Mouse (Mus musculus) stomach, embryonic 14.5 days (tissue): ENCODE results near the gene Plac9a. TPM values are rescaled to one million over a fixed set of nuclear protein-coding genes. Genes with fewer than 3 reads are reported as not detected.

ENCODE experiments used
- ATAC-seq: fragments of 200-750 bp; cut with Nextera tagmentation; 2 replicates; pipeline ENCODE4 v1.8.0; 2017; ENCODE audit warnings: low read depth, moderate TSS enrichment; ENCODE audit not compliant: insufficient number of reproducible peaks, insufficient read depth, low FRiP score
- H3K27ac ChIP-seq: fragments of 300-500 bp; sonication (generic); 2 replicates; pipeline ENCODE4 v1.5.1; 2014; ENCODE audit warnings: mild to moderate bottlenecking, low read length, moderate library complexity, mixed read lengths
- H3K27me3 ChIP-seq: fragments of 300-500 bp; sonication (generic); 2 replicates; pipeline ENCODE4 v1.6.1; 2014; ENCODE audit warnings: low read length, control low read depth, mixed read lengths; ENCODE audit not compliant: control insufficient read depth, insufficient read depth
- H3K36me3 ChIP-seq: fragments of 300-500 bp; sonication (generic); 2 replicates; pipeline ENCODE4 v1.6.1; 2014; ENCODE audit warnings: mild to moderate bottlenecking, control low read depth, low read length, moderate library complexity, mixed read lengths; ENCODE audit not compliant: control insufficient read depth, insufficient read depth
- H3K4me1 ChIP-seq: fragments of 300-500 bp; sonication (generic); 2 replicates; pipeline ENCODE4 v1.6.1; 2014; ENCODE audit warnings: low read length, control low read depth, mixed read lengths; ENCODE audit not compliant: control insufficient read depth, insufficient read depth
- H3K4me2 ChIP-seq: fragments of 300-500 bp; sonication (generic); replicated peaks from 2 replicates; pipeline ENCODE4 v1.6.1; 2014; ENCODE audit warnings: low read depth, low read length, control low read depth
- H3K4me3 ChIP-seq: fragments of 300-500 bp; sonication (generic); 2 replicates; pipeline ENCODE4 v1.5.1; 2014; ENCODE audit warnings: low read depth, low read length, control low read depth
- H3K9ac ChIP-seq: fragments of 300-500 bp; sonication (generic); replicated peaks from 2 replicates; pipeline ENCODE4 v1.6.1; 2014; ENCODE audit warnings: low read depth, mild to moderate bottlenecking, control low read depth, low read length, moderate library complexity, mixed read lengths
- H3K9me3 ChIP-seq: fragments of 300-500 bp; sonication (generic); 2 replicates; pipeline ENCODE4 v1.6.1; 2016; ENCODE audit warnings: low read depth, low read length, control low read depth; ENCODE audit not compliant: control insufficient read depth
- WGBS: fragments of 180-500 bp; shearing (Covaris S2); extraction: QIAGEN DNeasy Blood & Tissue Kit; methylation state at CpG from one replicate; pipeline ENCODE4 v1.1.7; 2014; 5-methylcytosine and 5-hydroxymethylcytosine counted together
- polyA plus RNA-seq: library from polyadenylated mRNA; unstranded; fragments of >200 nt; fragmentation: Nextera tagmentation; extraction: Ambion mirVana; gene quantifications from 2 replicates; pipeline ENCODE4 v1.2.1, GENCODE M21; 2014

Gene Plac9a
- polyA plus RNA-seq, 1 experiment from 2014 or later, result 0.75 TPM

- H3K27ac ChIP-seq, result no peak overlapping the region
- no peaks in the 10 kb centered on the region for H3K36me3 ChIP-seq
- no peak overlapping the region for H3K4me3 ChIP-seq
- no peak for ATAC-seq
- no peak overlapping the region for H3K9ac ChIP-seq
- 0 out of 2 replicates have a peak, but pooled peaks cover 6% of the 10 kb centered on the region for H3K4me1 ChIP-seq
- no peak overlapping the region for H3K4me2 ChIP-seq
- 77% methylated on average over 6 of the region's 6 CpGs for WGBS
- no peaks in the 10 kb centered on the region for H3K27me3 ChIP-seq
- no peaks in the 10 kb centered on the region for H3K9me3 ChIP-seq
Observed at GRCm38 (mm10) chr14:25848237-25848636, 54.7 kb downstream of the Plac9a start.

- no peaks in the 10 kb centered on the region for H3K9me3 ChIP-seq
- WGBS, result 22% methylated on average over 9 of the region's 9 CpGs
- H3K27ac ChIP-seq, result no peak overlapping the region
- no peak overlapping the region for H3K4me2 ChIP-seq
- no peaks in the 10 kb centered on the region for H3K27me3 ChIP-seq
- no peak overlapping the region for H3K4me3 ChIP-seq
- no peak for ATAC-seq
- no peak overlapping the region for H3K9ac ChIP-seq
- 0 out of 2 replicates have a peak, but pooled peaks cover 8% of the 10 kb centered on the region for H3K4me1 ChIP-seq
- no peaks in the 10 kb centered on the region for H3K36me3 ChIP-seq
Observed at GRCm38 (mm10) chr14:25847660-25848059, 55.2 kb downstream of the Plac9a start.

GRCm38 (mm10) chr14:25846516-25846915 lies 56.4 kb downstream of the Plac9a start:
- H3K27me3 ChIP-seq, result no peaks in the 10 kb centered on the region
- H3K4me2 ChIP-seq, result no peak overlapping the region
- no peak overlapping the region for H3K4me3 ChIP-seq
- no peak overlapping the region for H3K27ac ChIP-seq
- H3K36me3 ChIP-seq, result no peaks in the 10 kb centered on the region
- no peaks in the 10 kb centered on the region for H3K9me3 ChIP-seq
- H3K9ac ChIP-seq, result no peak overlapping the region
- no peak for ATAC-seq
- 77% methylated on average over 8 of the region's 8 CpGs for WGBS
- peaks cover 9% of the 10 kb centered on the region; the same call in 1 of the 2 replicates for H3K4me1 ChIP-seq

GRCm38 (mm10) chr14:25845832-25846383 lies 57.0 kb downstream of the Plac9a start:
- Histone ChIP-seq H3K36me3 (no peaks in the 10 kb centered on the region), H3K9ac (no peak overlapping the region), H3K9me3 (no peaks in the 10 kb centered on the region), H3K27ac (no peak overlapping the region), H3K27me3 (no peaks in the 10 kb centered on the region), H3K4me1 (peaks cover 9% of the 10 kb centered on the region; the same call in 1 of the 2 replicates), H3K4me3 (no peak overlapping the region), H3K4me2 (no peak overlapping the region)
- ATAC-seq, result no peak
- 54% methylated on average over 6 of the region's 6 CpGs for WGBS

- Histone ChIP-seq H3K36me3 (no peaks in the 10 kb centered on the region), H3K9ac (no peak overlapping the region), H3K27ac (no peak overlapping the region), H3K4me1 (peaks cover 9% of the 10 kb centered on the region; the same call in 1 of the 2 replicates), H3K27me3 (no peaks in the 10 kb centered on the region), H3K4me2 (no peak overlapping the region), H3K4me3 (no peak overlapping the region), H3K9me3 (no peaks in the 10 kb centered on the region)
- WGBS, result 81% methylated on average over 4 of the region's 4 CpGs
- no peak for ATAC-seq
Observed at GRCm38 (mm10) chr14:25844372-25844771, 58.5 kb downstream of the Plac9a start.

- ATAC-seq, result no peak
- no peaks in the 10 kb centered on the region for H3K36me3 ChIP-seq
- peak overlapping the region; percentile 52; the same call in 1 of the 2 replicates for H3K27ac ChIP-seq
- no peaks in the 10 kb centered on the region for H3K9me3 ChIP-seq
- peak overlapping the region; percentile 79 for H3K4me3 ChIP-seq
- peak overlapping the region; percentile 46 for H3K9ac ChIP-seq
- no peaks in the 10 kb centered on the region for H3K27me3 ChIP-seq
- peak overlapping the region; percentile 99 for H3K4me2 ChIP-seq
- H3K4me1 ChIP-seq, result peaks cover 8% of the 10 kb centered on the region; the same call in 1 of the 2 replicates
- WGBS, result 2% methylated on average over 12 of the region's 12 CpGs
Observed at GRCm38 (mm10) chr14:25842688-25843003, 60.3 kb downstream of the Plac9a start.

- no peaks in the 10 kb centered on the region for H3K36me3 ChIP-seq
- H3K27me3 ChIP-seq, result no peaks in the 10 kb centered on the region
- peak within 1 kb of the TSS; percentile 79 for H3K4me3 ChIP-seq
- peak within 1 kb of the TSS; percentile 52; the same call in 1 of the 2 replicates for H3K27ac ChIP-seq
- H3K4me1 ChIP-seq, result peaks cover 6% of the 10 kb centered on the region; the same call in 1 of the 2 replicates
- WGBS, result under 1% methylated on average over 54 of the region's 54 CpGs
- peak within 1 kb of the TSS; percentile 46 for H3K9ac ChIP-seq
- peak within 1 kb of the TSS; percentile 99 for H3K4me2 ChIP-seq
- no peaks in the 10 kb centered on the region for H3K9me3 ChIP-seq
- peak; percentile 78 for ATAC-seq
Observed at GRCm38 (mm10) chr14:25841991-25842687, 60.8 kb downstream of the Plac9a start, which contains the start of gene Anxa11. TSS of gene Anxa11 (plus strand) at chr14:25842156.

- H3K27ac ChIP-seq, result no peak overlapping the region
- H3K4me1 ChIP-seq, result peaks cover 6% of the 10 kb centered on the region; the same call in 1 of the 2 replicates
- H3K4me3 ChIP-seq, result peak overlapping the region; percentile 79
- 2% methylated on average over 4 of the region's 4 CpGs for WGBS
- peak overlapping the region; percentile 99 for H3K4me2 ChIP-seq
- H3K9me3 ChIP-seq, result no peaks in the 10 kb centered on the region
- no peak overlapping the region; the same call in 1 of the 2 replicates for H3K9ac ChIP-seq
- H3K36me3 ChIP-seq, result no peaks in the 10 kb centered on the region
- H3K27me3 ChIP-seq, result no peaks in the 10 kb centered on the region
- no peak for ATAC-seq
Observed at GRCm38 (mm10) chr14:25841579-25841978, 61.3 kb downstream of the Plac9a start.
